Mouse (Mus musculus): ENCODE measurements at regions not wholly inside any gene's neighbourhood (a gene's known extent, or its start where the extent isn't known, plus 50 kb on each side); places are given as distances from the start of the nearest gene placed in this dataset.

DNA sequence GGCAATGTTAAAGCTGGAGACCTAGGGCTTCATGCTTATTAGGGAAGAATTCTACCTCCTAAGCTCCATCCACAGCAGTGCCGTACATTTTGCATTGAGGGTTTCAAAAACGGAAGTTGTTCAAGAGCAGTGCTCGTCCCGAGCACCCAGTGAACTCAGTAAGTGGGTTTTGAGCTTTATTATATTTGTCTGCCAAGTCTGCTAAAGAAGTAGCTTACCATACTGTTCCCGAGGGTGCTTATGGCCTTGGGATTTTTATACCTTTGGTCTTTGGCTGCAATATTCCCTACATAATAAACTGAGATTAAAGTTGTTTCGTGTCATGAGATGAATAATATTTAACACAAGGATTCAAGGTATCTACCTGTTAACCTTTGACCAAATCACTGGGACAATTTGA, 195.2 kb downstream of the Klf5 start:
- TF ChIP-seq CTCF (IDR thresholded peaks at IDR 0.05; ENCODE audit: low read depth) = no peak
- TF ChIP-seq EP300 (IDR thresholded peaks at IDR 0.05; ENCODE audit: low read depth) = no peak

All from heart, postnatal 0 days (tissue).